Mouse (Mus musculus) heart, adult 18-20 months (tissue): Measurements from ENCODE around the gene Cfap299. TPM values are rescaled to one million over a fixed set of nuclear protein-coding genes. Genes with fewer than 3 reads are reported as not detected.

Experiments
- DNase-seq, 2 experiments: peaks; one replicate each; pipeline ENCODE4 v3.0.0; 2021 to 2022; ENCODE audit warnings: mixed read lengths in 1 of 2
- microRNA-seq, 2 experiments: library from miRNA; unstranded; fragments of <30 nt; microRNA quantifications; one replicate each; pipeline ENCODE4 v1.2.0; 2022
- total RNA-seq, 2 experiments: library from RNA; stranded (reverse); gene quantifications; 2 replicates each; pipeline ENCODE4 v1.2.3; 2021

The Cfap299 gene
- total RNA-seq, 2 experiments from 2014 or later, result 0.33 TPM; not detected in 1

DNA sequence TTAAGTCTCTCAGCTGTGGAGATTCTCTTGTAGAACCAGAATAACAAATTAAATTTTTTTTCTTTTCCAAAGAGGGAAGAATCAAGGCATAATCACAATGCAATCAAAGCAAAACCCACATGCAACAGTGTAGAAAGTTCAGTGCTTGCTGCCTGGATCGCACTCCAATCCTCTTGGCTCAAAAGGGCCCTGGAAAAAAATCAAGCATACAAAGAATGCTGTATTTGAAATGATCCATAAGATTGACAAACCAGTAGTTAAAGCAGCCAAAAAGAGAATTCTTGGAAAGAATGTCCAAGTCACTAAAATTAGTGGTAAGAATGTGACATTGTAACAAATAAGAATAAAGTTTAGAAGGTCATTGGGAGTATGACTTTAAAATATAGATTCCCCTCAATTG is 486.2 kb downstream of the Cfap299 start:
- no peak for DNase-seq

DNA sequence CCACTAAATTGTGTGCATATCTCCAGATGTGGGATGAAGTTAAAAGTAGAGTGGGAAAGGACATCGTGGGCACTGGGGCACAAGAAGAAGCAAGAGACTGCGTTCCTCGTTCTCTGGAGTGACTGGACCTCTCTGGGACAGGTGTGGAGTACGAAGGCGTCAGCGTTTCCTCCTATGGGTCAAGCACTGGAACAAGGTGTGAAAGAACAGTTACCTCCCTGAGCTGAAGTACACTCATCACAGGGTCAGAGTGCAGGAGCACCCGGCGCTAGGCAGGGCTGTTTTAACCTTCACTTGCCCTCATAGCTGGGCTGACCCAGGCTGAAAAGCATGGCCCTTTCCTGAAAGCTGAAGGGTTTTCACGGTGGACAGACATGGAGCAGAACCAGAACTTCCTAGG is 504.7 kb downstream of the Cfap299 start:
- DNase-seq, result no peak

- DNase-seq, result no peak
Observed at GRCm38 (mm10) chr5:98834300-98834699, 505.2 kb downstream of the Cfap299 start.

DNA sequence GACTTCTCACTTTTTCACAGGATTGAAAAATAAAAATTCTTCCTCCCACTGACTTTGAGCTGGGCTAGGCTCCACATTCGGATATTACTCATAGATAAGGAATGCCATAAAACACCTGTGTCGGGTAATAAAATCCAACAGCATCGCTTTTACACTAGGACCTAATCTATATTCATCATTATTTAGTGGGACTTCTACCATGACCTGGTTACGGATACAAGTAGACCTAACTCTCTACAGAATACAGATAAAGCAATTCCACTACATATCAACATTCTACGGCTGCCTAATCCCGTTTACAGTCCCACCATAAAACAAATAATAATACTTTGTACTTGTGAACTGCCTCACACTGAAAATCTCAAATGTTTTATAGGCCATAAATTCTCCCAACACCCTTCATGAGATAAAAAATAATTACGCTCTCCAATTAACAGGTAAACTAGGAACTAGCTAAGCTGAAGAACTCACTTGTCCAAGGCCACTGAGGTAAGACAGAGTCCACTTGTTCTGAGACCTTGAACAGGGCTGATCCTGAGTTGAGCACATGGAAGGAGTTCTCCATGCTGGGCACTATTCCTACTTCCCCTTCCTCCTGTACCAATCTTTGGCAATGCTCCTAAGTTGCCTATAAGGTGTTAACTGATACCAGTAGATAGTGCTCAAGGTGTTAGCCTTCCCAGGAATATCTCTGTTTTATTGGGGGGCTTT is 513.7 kb downstream of the Cfap299 start:
- no peak for DNase-seq

DNA sequence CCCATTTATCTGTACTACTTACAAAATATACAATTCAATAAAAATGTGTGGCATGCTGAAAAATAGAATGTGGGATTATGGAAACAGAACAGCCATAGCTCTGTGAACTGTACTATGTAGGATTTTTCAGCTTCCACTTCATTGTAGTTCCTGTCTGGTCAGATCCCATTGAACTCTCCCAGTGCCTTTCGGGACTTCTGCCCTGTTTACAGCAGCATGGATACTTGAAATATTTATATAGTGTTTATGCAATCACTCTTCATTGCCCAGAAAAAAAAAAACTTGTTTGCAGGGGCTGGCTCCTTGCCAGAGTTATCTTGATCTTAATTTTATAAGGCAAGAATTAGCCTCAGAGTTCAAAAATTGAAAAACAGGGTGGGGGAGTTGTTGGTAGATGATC is 515.6 kb downstream of the Cfap299 start:
- DNase-seq, result no peak

Small RNA genes within 50 kb of the gene (microRNA-seq; reads per million reads assigned to microRNA genes)
- gene Mir703, result 0 reads per million in 2 experiments

Other genes starting within 250 kb of the Cfap299 start
- under 1 TPM; 0.20 to 0.31 TPM for gene Prdm8, start 162.1 kb upstream of the Cfap299 start, total RNA-seq
- gene Fgf5, start 75.1 kb upstream of the Cfap299 start, total RNA-seq, result under 1 TPM in 1 of 2 experiments, not detected in 1; 0.10 TPM
- not detected for gene Gm11111, start 223.4 kb downstream of the Cfap299 start, total RNA-seq